Comparison of ENCODE assay signal across 9 mouse cellular contexts in the genomic region with DNA sequence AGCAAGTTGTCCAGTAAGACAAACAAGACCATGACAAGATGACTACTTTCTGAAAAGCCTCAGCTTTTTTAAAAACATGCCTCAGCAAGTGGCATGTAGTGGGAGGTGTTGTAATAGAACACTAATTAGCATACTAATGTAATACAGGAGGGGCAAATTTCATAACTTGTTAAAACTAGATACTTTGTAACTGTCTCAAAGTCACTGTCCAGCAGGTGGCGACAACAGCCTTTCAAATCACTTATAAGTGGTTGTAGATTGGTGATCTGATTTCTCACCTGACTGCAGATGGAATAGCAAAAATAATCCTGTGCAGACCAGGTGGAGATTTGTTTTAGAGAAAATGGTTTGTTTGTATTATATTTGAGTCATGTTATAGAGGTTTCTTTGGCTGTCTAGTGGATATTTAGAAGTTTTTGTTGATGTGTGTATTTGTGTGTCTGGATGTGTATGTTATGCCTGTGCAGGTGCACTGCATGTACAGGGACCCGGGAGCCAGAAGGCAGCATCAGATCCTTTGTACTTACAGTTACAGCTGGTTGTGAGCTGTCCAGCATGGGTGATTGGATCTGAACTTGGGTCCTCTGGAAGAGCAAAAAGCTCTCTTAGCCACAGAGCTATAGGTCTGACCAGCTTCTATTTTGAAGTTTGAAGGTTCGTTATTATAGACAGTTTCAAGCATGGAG. TPM values are rescaled to one million over a fixed set of nuclear protein-coding genes. Genes with fewer than 3 reads are reported as not detected.
DNase-seq lines count a peak whose midpoint lies in the region; TF ChIP-seq lines count a peak whose summit lies in the region.
"Had no signal": no experiment of that assay in that cellular context is flagged by ENCODE, and none has a peak within 500 bp of the region (broad histone marks: within the 10 kb centered on the region; RNA-seq: fewer than 3 reads in every experiment).

No protein-coding gene starts in this region.

- H3K27ac ChIP-seq in thymus, adult 2 months (ENCODE audit: control insufficient read depth, insufficient read depth, low read length), result no peak overlapping the region
- no peak overlapping the region for H3K27ac ChIP-seq in kidney, adult 2 months (ENCODE audit: insufficient read depth, low read depth, low read length)
- H3K27ac ChIP-seq in limb, embryonic 10.5 days, result no peak overlapping the region

- no peak overlapping the region for H3K4me3 ChIP-seq in thymus, adult 2 months (ENCODE audit: control insufficient read depth, insufficient read depth, low read length)
- no peak overlapping the region for H3K4me3 ChIP-seq in kidney, adult 2 months (ENCODE audit: insufficient read depth, low read depth, low read length)
- H3K4me3 ChIP-seq in limb, embryonic 10.5 days, result no peak overlapping the region
- H3K4me3 ChIP-seq: erythroblast, embryonic 14.5 days had no signal

- no peaks in the 10 kb centered on the region for H3K4me1 ChIP-seq in thymus, adult 2 months (replicated peaks; ENCODE audit: control insufficient read depth, insufficient read depth, low read length)
- no peaks in the 10 kb centered on the region for H3K4me1 ChIP-seq in kidney, adult 2 months (ENCODE audit: control insufficient read depth, insufficient read depth, low read length)
- H3K4me1 ChIP-seq in limb, embryonic 10.5 days, result no peaks in the 10 kb centered on the region

- DNase-seq in thymus, adult 2 months, result peak; percentile 47
- no peak for DNase-seq in thymus, adult 18-20 months
- DNase-seq in c-Kit-positive CD71-positive TER-119-negative erythroid progenitor cells, embryonic 14.5 days (ENCODE audit: low read depth), result peak; percentile 49
- DNase-seq in forelimb bud, embryonic 11.5 days (ENCODE audit: low read depth, low spot score), result peak; percentile 65
- peak; percentile 73 for DNase-seq in kidney, adult 2 months
- peak; percentile 72 for DNase-seq in limb, embryonic 10.5 days (ENCODE audit: low spot score)
- DNase-seq in neural tube, embryonic 10.5 days (ENCODE audit: extremely low spot score, low spot score), result peak; percentile 53
- peak; percentile 29 for DNase-seq in urinary bladder, adult 2 months (ENCODE audit: low spot score)

- H3K36me3 ChIP-seq in thymus, adult 2 months (ENCODE audit: control insufficient read depth, insufficient read depth, low read length), result peaks cover 4% of the 10 kb centered on the region; the same call in 1 of the 2 replicates
- no peaks in the 10 kb centered on the region; the same call in 1 of the 2 replicates for H3K36me3 ChIP-seq in kidney, adult 2 months (ENCODE audit: control insufficient read depth, insufficient read depth, low read length)
- peaks cover 33% of the 10 kb centered on the region for H3K36me3 ChIP-seq in limb, embryonic 10.5 days

- no peak for TF ChIP-seq POLR2A in thymus, adult 2 months (IDR thresholded peaks at IDR 0.05; ENCODE audit: control insufficient read depth, extremely low read depth, insufficient read depth, low read length, poor library complexity)
- TF ChIP-seq POLR2A in kidney, adult 2 months (IDR thresholded peaks at IDR 0.05; ENCODE audit: low read depth, low read length), result no peak

- H3K27me3 ChIP-seq in thymus, adult 2 months (ENCODE audit: control insufficient read depth, insufficient read depth, low read length), result no peaks in the 10 kb centered on the region
- no peaks in the 10 kb centered on the region for H3K27me3 ChIP-seq in kidney, adult 2 months (replicated peaks; ENCODE audit: control insufficient read depth, insufficient read depth, low read length)
- H3K27me3 ChIP-seq in limb, embryonic 10.5 days (ENCODE audit: low read depth, poor library complexity, severe bottlenecking), result no peaks in the 10 kb centered on the region

- 67% methylated on average over 3 of the region's 3 CpGs for WGBS in thymus, adult 2 months
- 63% methylated on average over 3 of the region's 3 CpGs for WGBS in kidney, adult 2 months
- WGBS in limb, embryonic 10.5 days, result 67% methylated on average over 3 of the region's 3 CpGs

- no peak for TF ChIP-seq CTCF in thymus, adult 2 months (IDR thresholded peaks at IDR 0.05; ENCODE audit: borderline replicate concordance, control insufficient read depth, extremely low read depth, insufficient read depth, low read length, poor library complexity)
- TF ChIP-seq CTCF in kidney, adult 2 months (conservative IDR thresholded peaks at IDR 0.05; ENCODE audit: insufficient read depth, insufficient read length, low read depth, low read length), result no peak

- no peaks in the 10 kb centered on the region for H3K9me3 ChIP-seq in limb, embryonic 10.5 days (replicated peaks)

RNA-seq across cellular contexts. Expression of a gene that starts 57.9 kb away (rescaled TPM):
- 2.7 TPM in 2 replicates for polyA plus RNA-seq in thymus, adult 2 months (2012; rRNA removed)
- 5.5 and 6.6 TPM in 2 replicates for polyA plus RNA-seq in kidney, adult 2 months (2012; rRNA removed)
- 23.7 and 26.4 TPM in 2 replicates for polyA plus RNA-seq in limb, embryonic 10.5 days (2016; fragmentation: Nextera tagmentation; extraction: Ambion mirVana)
- 10.4 and 11.5 TPM in 2 replicates for polyA plus RNA-seq in urinary bladder, adult 2 months (2012; rRNA removed)

Comparison
In these comparisons a context has a peak if more than half of its experiments do, and no peak if none do; other contexts are left out.
1. DNase-seq: peak in thymus, adult 2 months (single experiment), c-Kit-positive CD71-positive TER-119-negative erythroid progenitor cells, embryonic 14.5 days (single experiment), forelimb bud, embryonic 11.5 days (single experiment), kidney, adult 2 months (single experiment), limb, embryonic 10.5 days (single experiment), neural tube, embryonic 10.5 days (single experiment) and urinary bladder, adult 2 months (single experiment); none in thymus, adult 18-20 months (0 of 2).